Mouse (Mus musculus) hindlimb bud, embryonic 11.5 days (tissue): Measurements from ENCODE around the gene Magi1.
"Not testable (repeated sequence)": the region's sequence is repeated elsewhere in the genome, so short reads cannot be mapped to it uniquely, and the experiment has no call there.

Source experiments
- DNase-seq: peaks from one replicate; pipeline ENCODE4 v3.0.0-alpha.2; 2012; ENCODE audit warnings: low read depth, low spot score; ENCODE audit errors: extremely low spot score

The Magi1 gene

DNA sequence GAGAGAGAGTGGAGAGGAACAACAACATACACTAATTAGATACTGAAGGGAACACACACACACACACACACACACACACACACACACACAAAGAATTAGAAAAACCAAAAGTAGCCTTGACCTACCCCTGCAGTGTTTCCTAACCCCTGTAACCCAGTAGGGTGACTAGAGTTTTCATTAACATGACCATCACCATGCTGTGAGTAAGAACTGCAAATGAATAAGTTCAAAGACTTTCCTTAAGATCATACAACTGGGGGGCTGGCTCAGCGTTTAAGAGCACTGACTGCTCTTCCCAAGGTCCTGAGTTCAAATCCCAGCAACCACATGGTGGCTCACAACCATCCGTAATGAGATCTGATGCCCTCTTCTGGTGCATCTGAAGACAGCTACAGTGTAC is 280.1 kb downstream of the Magi1 start:
- DNase-seq = not testable (repeated sequence)

DNA sequence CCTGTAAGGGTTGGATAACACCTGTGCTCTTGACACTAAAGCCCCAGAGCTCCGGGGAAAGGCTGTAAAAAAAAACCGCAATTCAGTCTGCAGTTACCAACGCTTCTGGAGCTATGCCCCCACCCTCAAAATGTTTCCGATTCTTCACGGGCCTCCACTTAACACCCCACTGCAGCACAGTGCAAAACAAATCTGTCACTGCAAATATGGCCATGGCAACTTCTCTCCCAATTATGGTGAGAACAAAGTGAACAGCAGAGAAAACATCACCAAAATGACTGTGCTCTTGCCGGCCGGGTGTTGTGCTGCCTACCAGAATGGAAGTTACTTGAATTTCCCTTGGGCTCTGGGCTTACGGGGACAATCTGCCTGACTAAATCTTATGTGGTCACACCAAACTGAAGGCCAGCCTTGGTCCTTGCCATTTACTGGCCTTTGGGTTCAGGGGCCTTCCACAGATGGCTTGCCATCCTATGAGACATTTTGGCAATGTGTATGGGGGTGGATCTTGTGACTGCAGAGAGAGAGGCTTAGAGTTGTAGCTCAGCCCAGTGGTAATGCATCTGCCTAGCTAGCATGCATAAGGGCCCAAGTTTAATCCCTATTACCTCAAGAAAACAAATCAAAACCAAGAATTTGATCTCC is 286.8 kb downstream of the Magi1 start:
- DNase-seq = no peak

DNA sequence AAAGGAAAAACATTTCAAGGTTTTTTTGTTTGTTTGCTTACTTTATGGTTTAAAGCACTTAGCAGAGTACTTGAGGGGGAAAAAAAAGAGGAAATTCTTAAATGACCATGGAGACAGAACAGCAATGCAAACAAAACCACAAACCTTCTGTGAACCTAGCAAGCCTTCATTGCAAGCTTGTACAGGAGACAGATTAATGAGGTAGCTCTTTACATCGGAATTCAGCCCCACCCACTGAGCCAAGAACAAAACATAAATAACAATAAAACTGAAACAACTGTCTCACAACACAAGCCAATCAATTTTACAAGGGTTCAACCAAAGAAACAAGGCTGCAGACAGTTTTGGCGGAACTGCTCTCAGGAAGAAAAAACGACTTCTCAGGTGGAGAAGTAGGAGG is 296.2 kb downstream of the Magi1 start:
- no peak for DNase-seq

DNA sequence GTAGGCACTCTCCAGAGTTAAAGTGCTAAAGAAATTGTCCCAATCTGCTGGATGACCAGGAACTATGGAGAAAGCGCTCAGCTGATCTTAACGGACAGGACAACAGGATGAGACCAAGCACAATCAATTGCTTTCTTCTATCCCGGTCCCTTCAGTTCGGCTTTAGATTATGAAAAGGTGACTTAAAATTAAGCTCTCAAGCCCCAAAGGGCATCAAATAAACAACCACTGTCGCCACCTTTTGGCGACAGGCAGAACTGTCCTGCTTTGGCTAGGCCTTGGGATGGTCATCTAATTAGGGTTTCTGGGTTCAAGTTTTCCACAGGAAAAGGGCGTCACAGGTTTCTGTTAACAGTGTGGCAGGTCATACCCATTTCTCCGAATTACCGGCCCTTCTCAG is 298.6 kb downstream of the Magi1 start:
- peak; percentile 18 for DNase-seq

DNA sequence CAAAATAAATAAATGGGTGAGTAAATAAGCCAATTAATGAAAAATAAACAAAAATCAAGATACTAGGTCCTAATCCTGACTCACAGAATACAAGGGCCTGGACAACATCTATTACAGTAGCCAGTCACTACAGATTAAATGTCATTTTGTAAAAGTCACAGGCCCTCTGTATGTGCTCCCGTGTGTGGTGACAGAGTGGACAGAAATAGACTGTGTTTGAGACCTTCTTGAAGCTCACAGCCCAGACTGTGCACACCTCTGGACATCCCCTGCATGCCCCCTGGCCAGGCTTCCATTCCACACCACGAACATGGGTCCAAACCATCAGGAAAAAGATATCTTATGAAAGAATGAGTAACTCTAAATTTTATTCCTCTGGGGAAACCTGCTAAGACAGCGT is 300.2 kb downstream of the Magi1 start:
- no peak for DNase-seq

DNA sequence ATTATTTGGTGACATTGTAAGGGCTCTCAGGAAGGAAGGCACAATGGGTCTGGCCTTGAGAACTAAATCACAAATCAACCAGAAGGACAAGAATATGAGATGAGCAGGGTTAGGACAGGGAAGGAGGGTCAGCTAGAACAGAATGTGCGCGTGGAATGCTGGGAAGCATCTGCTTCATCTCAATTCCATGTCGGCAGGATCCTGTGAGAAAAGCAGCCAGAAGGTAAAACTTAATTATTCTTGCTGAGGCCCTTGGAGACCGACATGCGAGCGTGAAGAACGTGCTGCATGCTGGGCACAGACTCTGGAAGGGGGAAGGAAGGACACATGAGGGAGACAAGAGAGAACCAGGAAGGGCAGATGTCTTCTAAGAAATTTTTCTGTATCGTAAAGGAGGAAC is 302.5 kb downstream of the Magi1 start:
- no peak for DNase-seq

DNA sequence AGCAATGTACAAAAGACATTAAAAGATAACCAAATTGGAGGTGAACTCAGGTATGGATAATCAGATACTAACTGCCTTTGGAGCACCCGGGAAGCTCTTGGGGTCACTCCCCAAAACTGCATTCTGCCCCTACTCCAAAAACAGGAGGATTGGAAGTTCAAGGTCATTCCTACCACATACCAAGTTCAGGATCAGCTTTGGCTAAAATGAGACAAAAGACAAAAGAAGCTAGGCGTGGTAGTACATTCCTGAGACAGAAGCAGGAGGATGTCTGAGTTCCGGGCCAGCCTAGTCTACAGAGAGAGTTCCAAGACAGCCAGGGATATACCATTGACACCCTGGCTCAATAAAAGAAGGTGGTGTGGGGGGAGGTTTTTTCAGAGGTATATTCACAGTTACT is 304.5 kb downstream of the Magi1 start:
- DNase-seq = no peak

DNA sequence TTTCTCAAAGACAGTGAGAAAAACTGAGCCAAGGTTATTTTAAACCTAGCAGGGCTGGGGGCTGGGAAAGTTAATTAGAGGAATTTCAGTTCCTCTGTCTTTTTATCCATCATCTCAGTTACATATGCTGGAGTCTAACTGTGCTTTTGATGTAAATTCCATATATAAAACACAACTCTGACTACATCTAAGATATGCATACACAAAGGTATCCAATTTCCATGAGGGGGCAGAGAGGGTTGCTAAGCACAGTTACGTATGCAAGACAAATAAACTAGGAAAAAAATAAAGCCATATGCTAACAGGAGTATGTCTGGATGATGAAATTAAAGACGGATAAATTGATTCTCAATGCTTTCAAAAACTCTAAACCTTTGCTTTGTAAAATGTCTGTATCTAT is 315.0 kb downstream of the Magi1 start:
- no peak for DNase-seq

DNA sequence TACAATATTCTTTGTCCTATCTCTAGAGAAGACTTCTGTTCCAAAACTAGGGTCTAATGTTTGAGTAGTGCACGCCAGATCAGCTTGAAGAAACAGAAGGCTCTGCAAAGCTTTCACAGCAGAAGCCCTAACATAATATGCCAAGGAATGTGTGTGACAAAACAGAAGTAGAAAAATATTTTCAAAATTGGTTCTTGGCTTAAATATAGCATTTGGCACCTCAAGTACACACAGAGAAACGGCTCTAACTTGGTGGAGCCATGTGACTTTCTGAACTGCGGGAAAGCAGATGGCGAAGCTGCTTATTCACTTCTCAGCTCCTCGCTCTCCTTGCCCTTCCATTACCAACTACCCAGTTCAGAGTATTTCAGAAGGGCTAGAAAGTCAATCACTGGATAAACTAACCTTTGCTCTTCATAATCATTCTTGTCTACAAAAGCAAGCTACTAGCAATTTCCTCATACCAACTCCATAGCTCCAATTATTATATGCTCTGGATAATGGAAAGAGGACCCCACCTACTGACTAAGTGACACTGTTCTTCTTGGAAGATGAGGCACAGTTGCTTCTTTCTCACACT is 320.9 kb downstream of the Magi1 start:
- no peak for DNase-seq

DNA sequence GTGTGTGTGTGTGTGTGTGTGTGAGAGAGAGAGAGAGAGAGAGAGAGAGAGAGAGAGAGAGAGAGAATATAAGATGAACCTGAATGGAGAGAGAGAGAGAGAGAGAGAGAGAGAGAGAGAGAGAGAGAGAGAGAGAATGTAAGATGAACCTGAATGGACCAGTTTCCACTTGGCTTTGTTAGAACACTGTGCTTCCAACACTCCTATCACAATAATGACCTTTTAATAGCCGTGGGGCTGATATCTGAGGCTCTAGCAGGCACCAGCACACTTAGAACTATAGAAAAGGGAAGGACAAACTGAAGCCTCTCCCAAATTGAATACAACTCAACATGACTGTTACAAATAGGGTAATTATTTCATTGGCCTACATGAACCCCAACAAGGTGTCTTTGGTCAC is 321.9 kb downstream of the Magi1 start:
- DNase-seq = no peak

DNA sequence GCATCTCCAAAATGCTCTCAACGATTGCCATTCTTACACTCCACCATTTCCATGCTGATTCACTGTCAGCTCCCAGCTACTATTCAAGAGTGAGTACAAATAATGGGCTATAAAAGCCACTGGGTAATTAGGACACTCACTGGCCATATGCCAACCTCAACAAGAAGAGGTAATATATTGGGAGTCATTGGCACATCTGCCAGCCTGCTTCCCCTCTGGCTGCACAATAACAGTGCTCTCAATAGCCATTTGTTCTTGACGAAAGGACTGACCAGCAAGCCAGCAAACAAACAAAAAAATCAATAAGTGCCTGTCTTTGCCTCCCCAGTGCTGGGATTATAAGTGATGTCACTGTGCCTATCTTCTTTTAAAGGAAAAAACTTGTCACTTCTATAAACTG is 326.5 kb downstream of the Magi1 start:
- no peak for DNase-seq

DNA sequence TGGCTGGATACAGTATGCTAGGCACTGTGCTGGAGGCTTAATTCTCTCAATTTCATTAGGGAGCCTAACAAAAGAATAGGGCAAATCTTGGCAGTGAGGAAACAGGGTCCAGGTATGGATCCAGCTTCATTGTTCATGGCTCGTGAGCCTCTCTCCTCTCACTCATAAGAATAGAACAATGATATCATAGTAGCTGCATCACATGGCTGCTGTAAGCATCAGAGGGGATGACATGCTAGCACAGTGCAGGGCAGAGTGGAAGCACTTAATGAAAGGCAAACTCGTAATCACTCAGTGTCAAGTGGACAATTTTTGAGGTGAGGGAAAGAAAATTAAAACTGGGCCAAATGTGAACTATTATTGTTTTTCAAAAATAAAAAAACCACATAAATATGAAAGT is 337.1 kb downstream of the Magi1 start:
- no peak for DNase-seq

DNA sequence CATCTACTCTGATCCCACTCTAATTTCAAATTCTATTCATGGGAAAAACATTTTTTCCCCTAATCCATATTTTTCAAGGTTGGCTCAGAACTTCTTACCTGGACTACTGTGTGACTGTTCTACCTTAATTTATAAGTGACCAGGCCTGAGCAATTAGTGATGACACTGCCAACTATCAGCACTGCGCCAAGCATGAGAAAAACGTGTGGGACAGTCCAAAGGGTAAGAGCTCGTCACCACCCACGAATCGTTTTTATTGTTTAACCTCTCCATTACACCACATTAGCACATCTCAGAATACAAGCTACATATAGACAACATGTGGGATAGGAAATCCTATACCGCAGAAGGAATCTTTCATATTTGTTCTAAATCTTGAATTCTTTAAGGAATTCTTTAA is 347.4 kb downstream of the Magi1 start:
- no peak for DNase-seq

DNA sequence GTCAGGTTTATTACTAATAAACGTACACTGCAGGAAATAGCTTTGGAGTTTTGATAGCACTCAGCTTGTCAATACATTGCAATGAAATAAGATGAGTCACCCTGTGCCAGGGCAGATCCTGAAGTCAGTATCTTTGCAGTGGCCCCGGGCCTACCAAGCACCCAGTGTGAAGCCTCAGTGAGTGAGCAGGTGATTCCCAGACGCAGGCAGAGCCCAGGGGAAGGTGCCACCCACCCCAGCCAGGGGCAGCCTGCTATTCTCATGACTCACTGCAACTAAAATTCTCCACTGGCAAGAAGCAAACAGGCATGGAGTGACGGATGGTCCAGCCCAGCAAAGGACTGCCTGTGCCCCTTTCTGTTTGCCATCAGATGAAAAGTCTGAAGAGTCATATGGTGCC is 347.9 kb downstream of the Magi1 start:
- DNase-seq = no peak

DNA sequence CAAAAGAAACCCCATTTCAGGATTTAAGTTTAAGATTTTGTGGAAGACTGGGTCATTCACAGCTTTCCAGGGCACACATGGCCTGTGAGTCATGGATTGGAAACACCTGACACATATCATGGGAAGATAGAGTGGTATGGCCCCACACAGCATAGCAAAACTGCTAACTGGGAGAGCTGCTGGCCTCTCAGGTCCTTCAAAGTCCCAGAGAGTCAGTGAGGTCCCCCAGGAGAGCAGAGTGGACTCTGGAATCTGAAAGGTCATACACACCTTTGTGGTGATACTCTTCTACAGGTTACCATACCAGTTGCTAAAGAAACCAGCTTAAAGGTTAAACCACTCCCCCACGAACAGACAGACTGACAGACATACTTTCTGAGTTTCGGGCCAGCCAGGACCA is 349.0 kb downstream of the Magi1 start:
- no peak for DNase-seq

DNA sequence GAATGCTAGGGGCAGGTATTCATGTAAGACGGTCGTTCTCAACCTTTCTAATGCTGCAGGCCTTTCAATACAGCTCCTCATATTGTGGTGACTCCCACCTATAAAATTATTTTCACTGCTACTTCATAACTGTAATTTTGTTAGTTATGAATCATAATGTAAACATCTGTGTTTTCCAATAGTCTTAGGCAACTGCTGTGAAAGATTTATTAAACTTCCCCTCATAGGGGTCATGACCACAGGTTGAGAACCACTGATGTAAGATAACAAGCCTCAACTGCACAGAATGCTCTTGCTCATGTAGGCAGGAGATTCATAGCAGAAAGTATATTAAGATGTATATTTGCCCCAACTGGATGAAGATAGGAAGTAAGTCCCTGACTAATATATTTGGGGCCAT is 359.1 kb downstream of the Magi1 start:
- DNase-seq = no peak

DNA sequence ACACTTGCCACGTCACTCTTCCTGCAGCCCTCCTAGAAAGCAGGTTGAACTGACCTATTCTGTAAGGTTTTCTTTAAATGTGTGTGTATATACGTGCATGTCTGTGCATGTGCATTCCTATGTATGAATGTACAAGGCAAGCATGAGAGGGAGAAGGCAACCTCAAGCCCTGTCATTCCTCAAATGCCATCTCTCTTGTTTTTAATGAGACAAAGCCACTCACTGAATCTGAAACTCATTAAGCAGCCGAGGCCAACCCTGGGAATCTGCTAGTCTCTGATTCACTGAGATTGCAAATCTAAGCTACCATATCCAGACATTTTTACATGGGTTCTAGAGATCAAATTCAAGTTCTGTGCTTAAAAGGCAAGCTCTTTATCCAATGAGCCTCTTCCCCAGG is 359.7 kb downstream of the Magi1 start:
- DNase-seq = no peak

DNA sequence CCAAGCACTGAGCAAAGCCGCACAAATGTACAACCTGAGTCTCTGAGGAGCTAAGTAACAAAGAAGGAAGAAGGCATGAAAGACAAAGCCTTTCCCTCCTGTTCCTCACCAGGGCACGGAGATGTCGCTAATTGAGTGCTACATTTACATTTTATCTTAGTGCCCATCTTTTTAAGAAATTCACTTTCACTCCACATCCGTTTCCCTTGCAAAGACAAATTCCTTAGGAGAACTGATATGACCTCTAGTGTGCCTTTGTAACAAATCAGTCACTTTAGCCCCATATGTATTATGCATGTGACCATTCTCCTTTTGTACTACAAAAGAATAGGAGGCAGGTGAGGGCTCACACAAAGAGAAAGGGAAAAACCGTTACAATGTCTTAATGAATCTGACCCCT is 360.4 kb downstream of the Magi1 start:
- no peak for DNase-seq

DNA sequence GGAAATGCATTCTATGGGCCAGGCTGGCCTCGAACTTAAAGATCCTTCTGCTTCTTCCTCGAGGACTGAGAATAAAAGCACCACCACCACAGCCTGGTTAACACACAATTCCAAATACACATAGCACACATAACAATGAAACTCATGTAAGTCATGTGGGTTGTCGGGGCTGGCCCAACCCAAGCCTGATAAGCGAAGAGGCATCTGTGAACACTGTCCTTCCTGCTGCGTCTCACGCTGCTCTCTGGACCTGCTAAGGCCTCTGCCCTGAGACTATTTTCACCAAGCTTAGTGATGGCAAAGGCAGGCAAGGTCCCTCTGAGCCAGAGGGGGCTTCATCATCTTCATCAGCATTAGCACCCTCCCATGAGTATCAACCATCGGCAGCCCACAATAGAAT is 360.8 kb downstream of the Magi1 start:
- no peak for DNase-seq

DNA sequence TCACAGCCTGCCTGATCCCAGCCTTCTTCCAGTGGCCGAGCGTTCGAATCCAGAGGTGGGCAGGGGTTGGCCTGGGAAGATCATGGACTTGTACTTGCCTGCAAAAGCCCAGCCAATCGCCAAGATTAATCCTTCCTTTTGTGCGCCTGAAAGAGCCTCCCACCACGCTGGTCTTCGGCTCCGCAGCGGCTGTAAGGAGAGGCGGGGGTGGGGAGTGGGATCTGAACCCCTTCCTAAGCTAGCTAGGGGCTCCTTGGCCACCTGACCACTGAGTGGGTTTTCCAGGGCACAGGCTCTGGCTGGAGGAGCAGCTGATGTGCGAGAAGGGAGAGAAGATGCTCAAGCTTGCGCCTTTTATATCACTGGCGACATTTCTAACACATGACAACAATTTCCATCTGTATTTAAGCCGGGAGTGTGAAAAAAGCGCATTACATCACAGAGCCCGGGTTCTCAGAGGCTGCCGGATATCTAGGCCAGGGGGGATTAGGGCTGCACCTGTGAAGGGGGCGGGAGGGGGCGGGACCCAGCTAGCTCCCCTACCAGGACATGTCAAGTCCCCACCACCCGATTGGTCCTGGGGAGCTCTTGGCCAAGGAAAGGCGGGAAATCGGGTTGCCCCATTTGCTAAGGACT is 370.4 kb downstream of the Magi1 start:
- no peak for DNase-seq

DNA sequence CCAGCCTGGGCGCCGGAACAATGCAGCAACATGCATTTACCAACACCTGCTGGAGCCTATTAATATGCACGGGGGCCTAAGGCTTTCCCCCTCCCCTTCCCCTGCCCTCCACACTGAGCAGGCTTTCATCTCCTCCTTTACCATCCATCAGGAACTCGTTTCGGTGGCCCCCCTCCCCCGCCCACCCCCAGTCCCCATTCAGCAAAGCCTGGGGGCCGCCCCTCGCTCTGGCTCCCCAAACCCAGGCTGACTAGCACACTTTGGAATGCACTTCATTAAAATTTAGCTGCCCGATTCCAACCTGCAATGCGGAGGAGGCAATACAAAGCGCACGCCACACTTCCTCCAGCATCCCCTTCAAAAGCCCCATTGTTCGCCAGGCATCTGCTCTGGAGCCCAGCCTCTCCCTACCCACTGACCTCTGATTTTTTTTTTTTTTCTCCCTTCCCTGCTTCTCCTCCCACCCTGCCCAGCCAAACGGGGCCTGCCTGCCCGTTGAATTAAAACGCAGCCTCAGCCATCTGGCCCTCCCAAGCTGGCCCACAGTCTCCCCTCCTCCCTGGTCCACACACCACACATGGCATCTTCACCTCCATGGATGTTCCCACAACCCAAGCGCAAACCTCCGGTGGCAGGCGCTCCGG is 371.0 kb downstream of the Magi1 start:
- DNase-seq = peak; percentile 53

DNA sequence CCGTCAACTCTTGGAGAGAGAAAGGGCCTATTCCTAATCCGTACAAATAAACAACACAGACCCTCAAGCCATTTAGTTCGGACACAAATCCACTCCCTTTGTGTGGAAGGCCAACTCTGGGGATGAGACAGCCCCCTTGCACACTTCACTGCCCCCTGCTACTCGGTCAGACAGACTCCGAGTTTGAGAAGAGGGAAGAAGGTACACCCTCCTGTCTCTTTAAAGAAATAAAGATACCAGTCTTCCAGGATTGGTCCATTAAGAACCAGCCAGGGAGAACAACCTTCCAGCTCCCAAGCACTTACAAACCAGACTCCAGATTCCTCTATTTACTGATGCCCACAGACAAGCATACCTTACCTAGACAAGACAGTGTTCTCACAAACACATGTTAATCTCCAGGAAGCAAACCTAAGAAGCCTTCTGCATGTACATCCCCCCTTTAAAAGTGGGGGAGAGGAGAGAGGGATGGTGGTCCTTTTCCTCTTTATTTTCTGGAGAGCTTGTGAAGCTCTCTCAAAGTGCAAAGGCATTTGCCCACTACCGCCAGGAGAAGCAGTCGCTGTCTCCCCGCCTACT is 371.6 kb downstream of the Magi1 start:
- no peak for DNase-seq
